Mouse (Mus musculus) gastrocnemius, postnatal 10 days (tissue): ENCODE results near the gene Gramd1c. TPM values are rescaled to one million over a fixed set of nuclear protein-coding genes. Genes with fewer than 3 reads are reported as not detected.
A peak's percentile ranks its signal among the peaks of the same experiment; 100 is the strongest.

ENCODE experiments used
- DNase-seq: peaks from one replicate; pipeline ENCODE4 v3.0.0; 2021; ENCODE audit warnings: mixed read lengths
- long read RNA-seq, 2 experiments: library from polyadenylated mRNA; stranded (forward); transcript quantifications; one replicate each; pipeline ENCODE4 v2.0.0; 2021
- total RNA-seq, 2 experiments: library from RNA; stranded (reverse); gene quantifications; 2 replicates each; pipeline ENCODE4 v1.2.3; 2021

The Gramd1c gene
- total RNA-seq: 1 to 10 TPM; 1.4 to 1.7 TPM
- long read RNA-seq, experiment 1: 0 reads
- long read RNA-seq, experiment 2: 0 reads

DNA sequence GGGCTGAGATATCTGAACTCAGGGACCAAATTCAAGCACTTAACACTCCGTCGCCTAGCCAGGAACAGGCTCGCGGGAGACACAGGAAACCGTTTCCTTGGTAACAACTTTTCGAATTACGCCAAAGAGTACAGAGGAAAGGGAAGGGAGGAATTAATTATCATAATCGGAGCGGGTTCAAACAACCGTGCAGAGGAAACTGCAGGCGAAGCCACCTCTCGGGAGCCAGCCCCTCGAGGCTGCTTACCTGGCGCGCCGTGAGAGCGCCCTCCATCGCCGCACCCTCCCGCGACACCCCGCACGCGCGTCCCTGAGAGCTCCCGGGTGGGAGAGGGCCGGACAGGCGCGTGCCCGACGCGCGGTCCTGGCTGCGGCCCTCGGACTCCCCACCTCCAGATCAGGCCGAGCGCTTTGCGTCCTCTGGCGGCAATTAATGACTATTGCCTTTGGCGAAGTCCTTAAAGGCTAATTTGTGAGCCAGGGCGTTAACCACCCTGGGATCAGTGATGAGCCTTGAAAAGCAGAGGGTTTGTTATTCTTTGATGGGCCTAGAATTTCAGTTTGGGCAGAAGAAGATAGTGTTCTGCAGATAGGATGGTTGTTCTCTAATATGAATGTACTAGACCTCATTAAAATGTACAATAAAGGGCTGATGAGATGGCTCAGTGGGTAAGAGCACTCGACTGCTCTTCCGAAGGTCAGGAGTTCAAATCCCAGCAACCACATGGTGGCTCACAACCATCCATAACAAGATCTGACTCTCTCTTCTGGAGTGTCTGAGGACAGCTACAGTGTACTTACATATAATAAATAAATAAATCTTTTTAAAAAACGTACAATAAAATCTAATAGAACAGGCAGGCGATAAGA, at the start of gene Gramd1c:
Gene Gramd1c (minus strand): TSS at position 321 of the 870 bp plus-strand sequence.
- peak; percentile 60 for DNase-seq

GRCm38 (mm10) chr16:44109002-44109401, 45.9 kb upstream of the Gramd1c start:
- DNase-seq: peak; percentile 53

DNA sequence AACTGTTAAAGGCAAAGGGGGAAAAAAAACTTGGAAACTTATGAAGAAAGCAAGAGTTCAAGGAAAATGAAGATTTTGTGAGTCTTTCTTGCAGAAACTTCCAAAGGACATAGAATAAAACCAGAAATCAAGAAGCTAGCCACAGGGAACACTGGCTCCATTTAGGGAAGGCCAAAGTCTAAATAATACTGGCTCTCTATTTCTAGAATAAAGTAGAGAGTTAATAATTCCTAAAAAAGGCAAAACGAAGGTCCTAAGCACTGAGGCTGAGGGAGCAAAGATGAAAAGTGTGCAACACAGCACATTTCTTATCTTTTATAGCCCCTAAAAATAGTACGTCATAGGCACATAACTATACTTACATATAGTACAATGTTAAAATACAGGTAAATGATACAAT, 42.1 kb upstream of the Gramd1c start:
- DNase-seq: no peak

DNA sequence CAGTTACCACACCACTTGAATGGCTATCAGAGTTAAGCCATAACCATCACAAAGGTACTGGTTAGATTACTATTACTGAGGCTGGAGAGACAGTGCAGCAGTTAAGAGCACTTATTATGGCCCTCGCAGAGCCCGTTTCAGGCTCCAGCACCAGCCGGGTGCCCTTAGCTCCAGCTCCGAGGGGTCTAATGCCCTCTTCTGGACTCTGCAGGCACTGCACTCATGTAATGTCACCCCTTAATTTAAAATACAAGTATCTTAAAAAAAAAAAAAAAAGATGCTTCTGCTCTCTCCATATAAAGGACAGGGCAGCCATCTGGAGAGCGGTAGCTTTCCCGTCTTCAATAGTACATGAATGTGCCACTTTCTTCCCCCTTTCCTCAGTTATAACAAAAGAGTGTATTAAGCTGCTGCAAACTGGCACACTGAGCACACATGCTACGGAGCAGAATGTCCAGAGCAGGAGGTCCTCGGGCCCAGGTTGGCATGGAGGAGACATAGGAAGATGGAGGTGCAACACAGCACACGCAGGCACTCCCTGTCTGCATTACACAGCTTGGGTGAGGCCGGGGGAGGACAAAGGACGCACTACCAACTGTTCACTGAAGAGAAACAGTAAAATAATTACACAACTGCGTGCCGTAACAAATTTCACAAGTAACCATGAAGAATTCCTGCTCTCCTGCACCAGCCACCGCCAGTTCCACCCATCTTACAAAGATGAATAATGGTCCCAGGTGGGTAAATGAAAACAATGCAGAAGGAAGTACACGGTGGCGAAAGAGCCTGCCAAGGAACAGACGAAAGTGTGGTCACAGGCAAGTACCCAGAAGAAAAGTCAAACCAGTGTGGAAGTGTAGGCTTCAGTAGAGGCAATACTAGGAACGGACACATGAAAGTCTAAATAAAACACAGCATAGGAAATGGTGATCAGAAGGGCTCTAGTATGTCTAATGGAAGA, 40.9 kb upstream of the Gramd1c start:
- DNase-seq: no peak

DNA sequence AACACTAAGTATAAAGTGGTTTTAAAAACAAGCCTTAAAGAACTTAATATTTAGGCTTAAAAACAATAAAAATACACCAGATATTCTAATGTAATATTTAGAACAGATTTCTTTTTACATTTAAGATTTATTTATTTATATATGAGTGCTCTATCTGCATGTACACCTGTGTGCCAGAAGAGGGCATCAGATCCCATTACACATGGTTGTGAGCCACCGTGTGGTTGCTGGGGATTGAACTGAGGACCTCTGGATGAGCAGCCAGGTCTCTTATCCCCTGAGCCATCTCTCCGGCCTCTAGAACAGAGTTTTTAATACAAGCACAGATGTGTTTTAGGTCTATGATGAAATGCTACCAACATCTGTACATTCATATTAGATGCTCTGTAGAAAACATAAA, 39.8 kb upstream of the Gramd1c start:
- DNase-seq: no peak

GRCm38 (mm10) chr16:44101181-44101710, 38.1 kb upstream of the Gramd1c start:
- no peak for DNase-seq

GRCm38 (mm10) chr16:44099377-44099776, 36.2 kb upstream of the Gramd1c start:
- DNase-seq: no peak

GRCm38 (mm10) chr16:44087650-44088049, 24.5 kb upstream of the Gramd1c start:
- no peak for DNase-seq

DNA sequence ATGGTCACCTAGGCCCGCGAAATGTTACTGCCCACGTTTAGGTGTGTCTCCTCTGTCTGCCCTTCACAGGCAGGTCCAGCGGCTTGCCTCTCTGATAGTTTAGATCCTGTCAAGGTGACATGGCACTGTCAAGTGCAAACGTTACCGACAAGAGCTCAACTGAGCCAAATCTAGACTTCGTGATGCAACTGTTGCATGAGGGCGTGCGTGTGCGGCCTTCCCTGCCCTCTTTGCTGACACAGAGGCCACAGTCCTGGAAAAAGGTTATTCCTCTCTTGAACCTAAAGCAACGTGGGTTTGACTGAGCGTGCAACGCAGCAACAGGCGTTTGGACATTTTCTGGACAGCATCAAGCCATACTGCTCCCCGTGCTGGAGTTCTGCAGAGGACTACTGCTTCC, 1.8 kb downstream of the Gramd1c start:
- no peak for DNase-seq

GRCm38 (mm10) chr16:44060604-44061286, 2.4 kb downstream of the Gramd1c start:
- DNase-seq: no peak

GRCm38 (mm10) chr16:44058745-44059144, 4.4 kb downstream of the Gramd1c start:
- DNase-seq: peak; percentile 74

- no peak for DNase-seq
These were observed 7.4 kb downstream of the Gramd1c start for GRCm38 (mm10) chr16:44055766-44056165.

- no peak for DNase-seq
These were observed 9.9 kb downstream of the Gramd1c start for GRCm38 (mm10) chr16:44053265-44053664.

DNA sequence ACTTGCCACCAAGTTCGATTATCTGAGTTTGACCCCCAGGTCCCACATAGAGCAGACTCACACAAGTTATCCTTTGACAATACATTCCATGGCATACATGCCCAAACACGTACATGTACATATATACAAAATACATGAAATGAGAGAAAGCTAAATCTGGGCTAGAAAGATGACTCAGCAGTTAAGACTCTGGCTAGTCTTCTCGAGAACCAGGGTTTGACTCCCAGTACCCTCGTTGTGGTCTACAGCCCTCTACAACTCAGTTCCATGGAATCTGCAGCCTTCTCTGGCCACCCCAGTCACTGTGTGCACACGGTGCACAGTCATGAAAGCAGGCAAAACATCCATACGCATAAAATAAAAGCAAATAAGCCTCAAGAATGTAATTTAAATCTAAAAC, 10.8 kb downstream of the Gramd1c start:
- DNase-seq: no peak

GRCm38 (mm10) chr16:44050139-44050538, 13.0 kb downstream of the Gramd1c start:
- DNase-seq: no peak

DNA sequence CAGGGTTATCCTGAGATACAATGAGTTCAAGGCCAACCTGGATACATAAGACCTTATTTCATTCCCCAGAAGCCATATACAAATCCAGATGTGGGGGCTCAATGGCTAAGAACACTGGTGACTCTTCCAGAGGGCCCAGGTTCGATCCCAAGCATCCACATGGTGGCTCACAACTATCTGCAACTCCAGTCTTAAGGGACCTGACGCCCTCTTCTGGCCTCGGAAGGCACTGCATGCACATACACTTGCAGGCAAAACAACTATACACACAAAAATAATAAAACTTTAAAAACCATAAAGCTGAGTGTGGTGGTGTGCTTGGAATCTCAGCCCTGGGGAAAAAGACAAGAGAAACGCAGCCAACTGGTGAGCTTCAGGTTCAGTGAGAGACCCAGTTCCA, 24.0 kb downstream of the Gramd1c start:
- DNase-seq: no peak

GRCm38 (mm10) chr16:44035221-44035620, 27.9 kb downstream of the Gramd1c start:
- no peak for DNase-seq

GRCm38 (mm10) chr16:44033365-44033764, 29.8 kb downstream of the Gramd1c start:
- no peak for DNase-seq

GRCm38 (mm10) chr16:44029273-44029672, 33.9 kb downstream of the Gramd1c start:
- no peak for DNase-seq

DNA sequence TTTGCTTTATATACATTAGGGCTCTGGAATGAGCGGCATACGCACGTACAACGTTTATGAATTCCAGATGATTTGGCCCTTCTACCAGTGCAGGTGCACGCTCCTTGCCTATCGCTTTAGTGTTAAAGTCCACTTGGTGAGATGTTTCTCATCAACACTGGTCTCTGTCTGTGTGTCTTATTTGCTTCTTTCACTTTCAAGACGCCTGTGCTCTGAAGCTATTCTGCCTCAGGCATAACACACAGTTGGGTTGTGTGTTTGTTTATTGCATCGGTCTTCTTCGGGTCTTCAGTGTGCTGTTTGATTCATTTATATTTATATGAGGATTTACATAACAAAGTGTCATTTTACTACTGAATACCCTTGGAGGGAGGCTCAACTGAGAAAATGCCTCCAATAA, 36.3 kb downstream of the Gramd1c start:
- DNase-seq: no peak

- no peak for DNase-seq
These were observed 36.9 kb downstream of the Gramd1c start for GRCm38 (mm10) chr16:44026210-44026609.

DNA sequence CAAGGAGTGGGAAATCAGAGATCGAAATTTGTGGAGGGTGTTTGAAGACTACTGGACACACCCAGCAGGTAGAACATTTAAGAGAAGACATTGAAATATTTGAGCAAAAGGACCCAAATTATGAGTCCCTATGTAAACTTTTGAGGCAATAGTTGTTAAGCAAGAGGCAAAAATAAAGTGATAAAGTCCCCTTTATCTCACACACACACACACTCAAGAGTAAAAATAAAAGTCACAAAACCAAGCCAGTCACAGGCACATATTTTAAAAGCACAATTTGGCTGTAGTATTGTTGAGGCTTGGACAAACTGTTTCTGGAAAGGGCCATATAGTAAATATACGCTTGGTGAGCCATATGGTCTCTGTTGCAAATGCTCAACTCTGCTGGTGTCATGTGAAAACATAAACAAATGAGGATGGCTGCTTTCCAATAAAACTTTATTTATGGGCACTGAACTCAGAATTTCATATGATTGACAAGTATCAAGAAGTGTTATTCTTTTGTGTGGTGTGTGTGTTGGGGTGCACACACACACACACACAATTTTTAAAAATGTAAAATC, 44.1 kb downstream of the Gramd1c start:
- no peak for DNase-seq
